Mouse (Mus musculus) embryonic facial prominence, embryonic 15.5 days (tissue): ENCODE data around the gene Eepd1. TPM values are rescaled to one million over a fixed set of nuclear protein-coding genes. Genes with fewer than 3 reads are reported as not detected.

Experiments
- ATAC-seq: fragments of 200-750 bp; cut with Nextera tagmentation; 2 replicates; pipeline ENCODE4 v1.8.0; 2017; ENCODE audit warnings: low read depth, moderate TSS enrichment; ENCODE audit not compliant: insufficient number of reproducible peaks, low FRiP score, low TSS enrichment
- H3K27ac ChIP-seq: fragments of 300-500 bp; sonication (generic); replicated peaks from 2 replicates; pipeline ENCODE4 v1.5.1; 2015; ENCODE audit warnings: mild to moderate bottlenecking, inconsistent platforms
- H3K27me3 ChIP-seq: fragments of 300-500 bp; sonication (generic); 2 replicates; pipeline ENCODE4 v1.6.1; 2015; ENCODE audit warnings: inconsistent platforms
- H3K36me3 ChIP-seq: fragments of 300-500 bp; sonication (generic); 2 replicates; pipeline ENCODE4 v1.6.1; 2015; ENCODE audit warnings: mild to moderate bottlenecking, inconsistent platforms
- H3K4me1 ChIP-seq: fragments of 300-500 bp; sonication (generic); 2 replicates; pipeline ENCODE4 v1.6.1; 2015; ENCODE audit warnings: inconsistent platforms
- H3K4me2 ChIP-seq: fragments of 300-500 bp; sonication (generic); replicated peaks from 2 replicates; pipeline ENCODE4 v1.6.1; 2015; ENCODE audit warnings: mild to moderate bottlenecking, inconsistent platforms
- H3K4me3 ChIP-seq: fragments of 300-500 bp; sonication (generic); replicated peaks from 2 replicates; pipeline ENCODE4 v1.5.1; 2015; ENCODE audit warnings: mild to moderate bottlenecking, inconsistent platforms
- H3K9ac ChIP-seq: fragments of 300-500 bp; sonication (generic); 2 replicates; pipeline ENCODE4 v1.6.1; 2015; ENCODE audit warnings: inconsistent platforms
- H3K9me3 ChIP-seq: fragments of 300-500 bp; sonication (generic); replicated peaks from 2 replicates; pipeline ENCODE4 v1.6.1; 2016; ENCODE audit warnings: inconsistent platforms
- WGBS: fragments of 180-500 bp; shearing (Covaris S2); methylation state at CpG from one replicate; pipeline ENCODE4 v1.1.7; 2015; 5-methylcytosine and 5-hydroxymethylcytosine counted together
- polyA plus RNA-seq: library from polyadenylated mRNA; unstranded; fragments of >200 nt; fragmentation: Nextera tagmentation; extraction: Ambion mirVana; gene quantifications from 2 replicates; pipeline ENCODE4 v1.2.1, GENCODE M21; 2015

Eepd1 gene
- polyA plus RNA-seq, 1 experiment from 2014 or later = 13.5 TPM

DNA sequence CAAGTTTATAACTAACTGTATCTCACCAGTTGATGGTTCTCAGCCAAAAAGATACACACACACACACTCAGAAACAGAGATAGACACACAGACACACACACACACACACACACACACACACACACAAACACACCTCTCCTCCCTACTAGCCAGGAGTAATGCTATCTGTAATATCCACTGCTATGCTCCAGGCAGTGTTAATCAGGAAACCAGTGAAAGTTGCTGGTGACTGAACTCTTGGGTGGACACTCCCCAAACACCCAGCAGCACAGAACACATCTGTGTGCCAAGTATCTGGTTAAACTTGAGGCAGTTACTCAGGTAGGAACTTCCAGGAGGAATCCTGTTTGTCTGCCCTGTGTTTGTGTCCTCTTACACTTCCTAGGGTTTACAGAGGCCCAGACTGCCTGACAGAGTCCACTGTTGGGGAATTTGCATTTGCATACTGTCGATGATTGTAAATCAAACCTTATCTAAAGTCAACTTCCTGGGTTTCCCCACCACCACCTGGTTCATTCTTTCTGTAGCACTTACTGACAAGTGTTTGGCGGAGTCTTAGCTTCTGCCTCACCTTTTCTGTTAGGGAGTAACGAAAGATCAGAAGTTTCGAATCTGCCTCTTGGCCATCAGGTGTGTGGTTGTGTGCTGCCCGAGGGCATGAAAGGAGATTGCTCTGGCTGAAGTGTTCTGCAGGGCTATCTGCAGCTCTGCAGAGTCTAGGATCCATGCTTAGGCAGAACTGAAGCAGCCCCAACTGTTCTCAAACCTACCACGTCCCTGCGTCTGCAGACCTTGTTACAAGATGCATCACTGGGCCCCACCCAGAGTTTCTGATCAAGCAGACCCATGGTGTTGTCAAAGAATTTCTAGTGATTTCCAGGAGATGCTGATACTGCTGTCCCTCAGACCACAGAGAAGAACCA lies 97.6 kb downstream of the Eepd1 start:
- ATAC-seq = no peak
- Histone ChIP-seq H3K27ac (no peak overlapping the region), H3K4me3 (no peak overlapping the region), H3K4me1 (no peaks in the 10 kb centered on the region), H3K36me3 (no peaks in the 10 kb centered on the region), H3K4me2 (no peak overlapping the region), H3K9me3 (no peaks in the 10 kb centered on the region), H3K27me3 (no peaks in the 10 kb centered on the region), H3K9ac (no peak overlapping the region)
- 75% methylated on average over 7 of the region's 7 CpGs for WGBS

- no peak for ATAC-seq
- Histone ChIP-seq H3K4me1 (no peaks in the 10 kb centered on the region), H3K36me3 (no peaks in the 10 kb centered on the region), H3K27ac (no peak overlapping the region), H3K27me3 (no peaks in the 10 kb centered on the region), H3K9ac (no peak overlapping the region), H3K9me3 (no peaks in the 10 kb centered on the region), H3K4me3 (no peak overlapping the region), H3K4me2 (no peak overlapping the region)
- 84% methylated on average over 2 of the region's 2 CpGs for WGBS
Observed at GRCm38 (mm10) chr9:25583621-25584020, 102.3 kb downstream of the Eepd1 start.

DNA sequence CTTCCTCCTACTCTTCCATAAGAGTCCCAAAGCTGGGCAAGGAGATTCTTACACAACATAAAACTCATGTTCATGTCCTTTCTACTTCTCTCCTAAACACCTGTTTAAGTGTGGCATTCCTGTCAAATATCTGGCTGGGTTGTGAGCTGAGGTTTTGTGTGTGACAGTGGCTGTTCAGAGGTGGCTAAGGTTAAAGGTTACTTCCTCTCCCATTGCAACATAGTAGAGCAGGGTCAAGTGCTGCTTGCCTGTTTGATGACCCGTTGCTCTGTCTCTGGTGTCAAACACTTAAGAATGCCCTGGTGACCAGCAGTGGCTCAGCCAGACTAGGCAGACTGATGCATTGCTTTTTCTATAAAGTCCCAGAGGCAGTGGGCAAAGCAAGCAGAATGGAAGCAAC lies 104.3 kb downstream of the Eepd1 start:
- no peak overlapping the region for H3K9ac ChIP-seq
- no peak overlapping the region for H3K27ac ChIP-seq
- no peaks in the 10 kb centered on the region for H3K27me3 ChIP-seq
- no peaks in the 10 kb centered on the region for H3K9me3 ChIP-seq
- H3K4me3 ChIP-seq = no peak overlapping the region
- WGBS = 58% methylated on average over 1 of the region's 1 CpGs
- no peaks in the 10 kb centered on the region for H3K4me1 ChIP-seq
- H3K36me3 ChIP-seq = 0 out of 2 replicates have a peak, but pooled peaks cover 3% of the 10 kb centered on the region
- H3K4me2 ChIP-seq = no peak overlapping the region
- ATAC-seq = no peak

DNA sequence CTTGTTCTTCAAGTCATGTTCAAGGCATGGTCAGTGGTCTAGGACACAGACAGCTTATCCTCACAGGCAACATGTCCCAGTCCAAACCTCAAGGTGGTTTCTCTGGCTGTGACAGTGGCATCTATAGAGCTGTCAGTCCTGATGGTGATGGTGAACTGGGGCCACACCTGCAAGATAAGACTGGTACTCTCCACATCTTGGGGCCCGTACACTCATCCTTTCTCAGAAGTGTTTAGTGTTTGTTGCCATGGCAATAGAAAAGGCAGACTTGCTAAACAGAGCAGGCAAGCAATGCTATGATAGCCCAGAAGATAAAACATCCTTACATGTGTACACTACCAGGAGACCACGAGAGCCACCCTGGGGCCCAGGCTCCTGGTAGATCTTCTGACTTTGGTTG lies 107.2 kb downstream of the Eepd1 start:
- 78% methylated on average over 2 of the region's 2 CpGs for WGBS
- no peaks in the 10 kb centered on the region for H3K9me3 ChIP-seq
- no peak overlapping the region for H3K27ac ChIP-seq
- peaks cover 7% of the 10 kb centered on the region for H3K4me1 ChIP-seq
- H3K27me3 ChIP-seq = no peaks in the 10 kb centered on the region
- no peak overlapping the region for H3K4me3 ChIP-seq
- H3K4me2 ChIP-seq = no peak overlapping the region
- no peak overlapping the region for H3K9ac ChIP-seq
- no peak for ATAC-seq
- 0 out of 2 replicates have a peak, but pooled peaks cover 3% of the 10 kb centered on the region for H3K36me3 ChIP-seq

DNA sequence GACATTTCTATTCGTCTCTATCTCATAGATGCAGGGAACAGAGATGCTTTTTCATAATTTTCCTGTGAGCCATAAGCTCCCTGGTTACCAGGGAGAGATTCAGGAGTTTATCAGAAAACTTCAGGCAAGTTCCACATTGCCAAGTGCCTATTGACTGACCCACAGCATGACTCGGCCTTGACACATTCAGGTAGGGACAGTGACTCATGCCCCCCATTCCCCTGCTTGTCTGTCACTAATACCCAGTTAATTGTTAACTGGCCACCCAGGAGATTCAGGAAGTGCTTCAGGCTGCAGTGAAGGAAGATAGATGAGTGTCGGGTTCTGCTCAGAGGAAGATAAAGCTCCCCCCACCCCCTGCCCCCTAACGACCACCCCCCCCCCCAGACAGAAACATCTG lies 109.4 kb downstream of the Eepd1 start:
- no peak for ATAC-seq
- 44% methylated on average over 4 of the region's 4 CpGs for WGBS
- no peak overlapping the region for H3K27ac ChIP-seq
- no peak overlapping the region for H3K4me3 ChIP-seq
- no peaks in the 10 kb centered on the region for H3K27me3 ChIP-seq
- peaks cover 7% of the 10 kb centered on the region for H3K4me1 ChIP-seq
- H3K36me3 ChIP-seq = peaks cover 8% of the 10 kb centered on the region
- no peak overlapping the region for H3K4me2 ChIP-seq
- H3K9me3 ChIP-seq = no peaks in the 10 kb centered on the region
- H3K9ac ChIP-seq = no peak overlapping the region

DNA sequence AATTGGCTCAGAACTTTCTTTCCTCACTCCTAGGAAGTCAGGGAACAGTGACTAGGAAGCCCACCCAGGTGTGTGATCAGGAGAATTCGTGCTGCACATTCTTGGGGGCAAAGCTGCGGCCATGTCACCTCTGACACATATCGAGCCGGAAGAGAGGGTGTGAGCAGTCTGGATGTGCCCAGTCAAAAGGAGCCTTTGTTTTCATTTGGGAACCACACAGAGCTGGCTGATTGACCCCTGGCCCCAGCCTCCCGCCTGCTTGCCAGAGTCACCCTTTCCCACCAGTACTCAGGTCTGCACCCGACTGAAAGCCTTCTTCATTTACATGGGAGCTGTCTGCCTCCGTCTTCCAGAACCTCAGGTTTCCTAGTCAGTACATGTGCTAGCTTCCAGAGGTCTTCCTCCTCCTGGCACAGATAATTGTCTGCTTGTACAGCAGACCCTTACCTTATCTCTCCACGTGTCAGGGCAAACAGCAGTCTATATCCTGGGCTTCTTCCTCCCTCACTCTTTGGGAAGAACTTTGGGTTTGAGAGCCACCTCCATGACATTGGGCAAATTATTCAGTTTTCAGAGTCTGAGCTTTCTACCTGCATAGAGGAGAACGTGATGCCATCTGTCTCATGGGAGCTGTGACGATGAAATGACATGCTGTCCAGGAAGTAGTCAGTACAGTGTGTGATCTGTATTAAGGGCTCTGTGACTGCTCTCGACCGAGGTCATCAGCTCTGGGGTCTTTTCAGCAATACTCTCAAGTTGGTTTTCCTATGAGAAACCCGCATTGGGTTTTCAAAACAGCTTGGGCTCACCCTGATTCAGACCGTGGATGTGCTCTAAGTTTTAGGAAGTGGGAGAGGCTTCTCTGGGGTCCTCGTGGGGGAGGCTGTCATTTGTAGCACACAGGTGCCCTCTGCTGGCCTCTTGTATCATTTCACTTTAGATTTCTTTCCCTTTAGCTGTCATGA lies 110.3 kb downstream of the Eepd1 start:
- Histone ChIP-seq H3K9ac (no peak overlapping the region), H3K27ac (no peak overlapping the region), H3K27me3 (no peaks in the 10 kb centered on the region), H3K9me3 (no peaks in the 10 kb centered on the region), H3K4me3 (peak overlapping the region; percentile 20), H3K4me1 (peaks cover 7% of the 10 kb centered on the region), H3K36me3 (peaks cover 11% of the 10 kb centered on the region), H3K4me2 (peak overlapping the region; percentile 41)
- WGBS = 33% methylated on average over 15 of the region's 15 CpGs
- ATAC-seq = peak; percentile 57

DNA sequence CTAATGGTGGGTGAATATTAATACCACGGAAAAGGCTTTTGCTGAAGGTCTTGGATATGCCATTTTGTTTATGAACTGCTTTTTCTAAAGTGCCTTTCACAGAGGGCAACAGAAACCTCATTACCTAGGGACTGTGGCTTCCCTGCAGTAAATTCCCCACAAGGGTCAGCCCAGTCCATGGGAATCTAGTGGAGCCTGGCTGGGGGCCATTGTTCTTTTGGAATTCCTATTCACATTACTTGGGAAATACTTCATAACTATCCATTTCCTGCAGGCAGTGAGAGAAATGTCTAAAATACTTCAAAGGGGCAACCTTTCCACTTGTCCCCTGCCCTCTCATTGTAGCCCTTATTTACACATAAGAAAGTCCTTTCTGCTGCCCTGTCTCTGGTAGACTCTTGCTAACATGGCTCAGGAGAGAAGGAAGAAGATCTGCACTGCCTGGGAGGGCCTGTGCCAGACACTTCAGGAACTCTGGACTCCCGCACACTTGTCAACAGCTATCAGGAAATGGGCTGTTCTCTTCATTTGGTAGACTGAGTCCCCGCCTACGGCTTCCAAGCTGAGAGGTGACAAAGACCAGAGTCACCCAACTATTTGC lies 111.1 kb downstream of the Eepd1 start:
- Histone ChIP-seq H3K27me3 (no peaks in the 10 kb centered on the region), H3K4me1 (peaks cover 7% of the 10 kb centered on the region), H3K4me2 (no peak overlapping the region), H3K36me3 (peaks cover 11% of the 10 kb centered on the region), H3K27ac (no peak overlapping the region), H3K4me3 (no peak overlapping the region; the same call in 1 of the 2 replicates), H3K9ac (no peak overlapping the region), H3K9me3 (no peaks in the 10 kb centered on the region)
- ATAC-seq = no peak
- WGBS = 63% methylated on average over 4 of the region's 4 CpGs

DNA sequence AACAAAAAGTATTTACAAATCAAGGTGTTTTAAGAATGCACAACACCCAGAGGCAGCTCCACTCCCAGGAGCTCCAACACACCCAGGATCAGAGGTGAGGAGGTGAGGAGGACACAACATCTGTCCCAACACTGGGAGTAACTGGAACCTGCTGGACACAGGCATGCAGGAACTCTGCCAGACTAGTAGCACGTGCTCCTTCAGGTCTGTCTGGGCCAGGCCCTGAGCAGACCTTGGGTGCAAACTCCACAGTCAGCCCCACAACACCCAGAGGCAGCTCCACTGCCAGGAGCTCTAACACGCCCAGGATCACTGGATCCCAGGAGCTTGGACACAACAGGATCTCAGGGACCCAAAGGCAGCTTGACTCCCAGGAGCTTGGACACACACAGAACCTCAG lies 143.4 kb downstream of the Eepd1 start:
- H3K27me3 ChIP-seq = no peaks in the 10 kb centered on the region
- no peak overlapping the region for H3K27ac ChIP-seq
- no peak for ATAC-seq
- H3K9ac ChIP-seq = no peak overlapping the region
- no peaks in the 10 kb centered on the region for H3K36me3 ChIP-seq
- H3K4me3 ChIP-seq = no peak overlapping the region
- no peak overlapping the region for H3K4me2 ChIP-seq
- no peaks in the 10 kb centered on the region for H3K9me3 ChIP-seq
- H3K4me1 ChIP-seq = no peaks in the 10 kb centered on the region
- WGBS = 75% methylated on average over 2 of the region's 2 CpGs

DNA sequence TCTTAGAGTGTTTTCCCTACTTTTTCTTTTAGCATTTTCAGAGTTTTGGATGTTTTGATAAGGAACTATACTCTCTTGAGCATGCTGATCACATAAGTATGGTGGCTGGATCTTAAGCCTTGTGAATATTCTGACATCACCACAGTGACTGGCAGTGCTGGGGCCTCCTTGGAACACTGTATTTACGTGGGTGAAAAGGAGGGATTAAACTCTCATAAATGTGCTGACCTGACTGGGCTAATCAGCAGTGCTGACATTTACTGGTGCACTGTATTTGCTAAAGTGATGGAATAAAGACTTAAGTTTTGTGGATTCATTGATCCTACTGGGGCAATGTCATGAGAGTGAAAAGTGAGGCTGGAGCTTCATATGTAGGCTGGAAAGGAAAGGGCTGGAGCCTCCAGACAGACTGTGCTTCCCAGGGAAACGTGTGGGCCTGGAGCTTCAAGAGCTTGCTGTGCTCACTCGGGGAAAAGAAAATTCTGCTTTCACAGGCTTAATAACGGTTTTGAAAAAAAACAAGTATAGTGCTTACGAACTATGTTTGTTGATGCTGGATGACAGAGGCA lies 148.3 kb downstream of the Eepd1 start:
- H3K9ac ChIP-seq = no peak overlapping the region
- H3K36me3 ChIP-seq = no peaks in the 10 kb centered on the region
- no peak overlapping the region for H3K27ac ChIP-seq
- whole genome bisulfite sequencing = 70% methylated on average over 5 of the region's 5 CpGs
- no peak overlapping the region for H3K4me3 ChIP-seq
- H3K4me2 ChIP-seq = no peak overlapping the region
- H3K4me1 ChIP-seq = no peaks in the 10 kb centered on the region
- ATAC-seq = no peak
- no peaks in the 10 kb centered on the region for H3K9me3 ChIP-seq
- H3K27me3 ChIP-seq = no peaks in the 10 kb centered on the region
